Mouse (Mus musculus): ENCODE results near the gene Cuedc2. TPM values are rescaled to one million over a fixed set of nuclear protein-coding genes. Genes with fewer than 3 reads are reported as not detected.

Cuedc2 gene
- polyA plus RNA-seq, 1 experiment from 2014 or later = 359 TPM

DNA sequence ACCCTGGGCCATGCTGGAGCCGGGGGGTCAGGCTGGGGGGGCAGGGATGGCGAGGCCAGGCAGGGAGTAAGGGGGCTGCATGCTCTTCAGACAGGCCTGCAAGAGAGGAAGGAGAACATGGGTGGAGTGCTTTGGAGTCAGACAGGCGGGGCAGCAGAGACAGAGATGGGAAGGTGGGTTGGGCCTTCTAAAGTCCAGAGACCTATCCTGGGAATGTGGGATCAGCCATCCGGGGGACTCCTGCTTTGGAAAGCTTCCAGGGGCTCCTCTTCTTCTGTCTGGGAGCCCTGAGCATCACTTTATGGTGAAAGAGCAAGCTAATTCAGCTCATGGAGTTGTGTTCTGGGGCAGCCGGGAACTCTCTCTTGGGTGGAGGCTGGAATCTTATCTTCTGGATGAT, 13.6 kb downstream of the Cuedc2 start:
- peaks cover 50% of the 10 kb centered on the region for H3K4me1 ChIP-seq (ENCODE audit: control insufficient read depth, insufficient read depth, low read length)
- no peak overlapping the region for H3K27ac ChIP-seq (ENCODE audit: low read depth, low read length)
- H3K4me2 ChIP-seq (ENCODE audit: low read depth, low read length) = peak overlapping the region; percentile 99
- H3K9me3 ChIP-seq (ENCODE audit: control insufficient read depth, low read length) = no peaks in the 10 kb centered on the region
- peaks cover 2% of the 10 kb centered on the region; the same call in 1 of the 2 replicates for H3K27me3 ChIP-seq (ENCODE audit: control insufficient read depth, insufficient read depth, low read length)
- ATAC-seq (ENCODE audit: low read depth) = no peak
- 74% methylated on average over 5 of the region's 5 CpGs for WGBS
- H3K36me3 ChIP-seq (ENCODE audit: control insufficient read depth, insufficient read depth, low read length) = no peaks in the 10 kb centered on the region
- H3K4me3 ChIP-seq (ENCODE audit: low read depth, low read length) = peak overlapping the region; percentile 70
- 0 out of 2 replicates have a peak overlapping the region, but pooled peaks have one; percentile 21 for H3K9ac ChIP-seq (replicated peaks; ENCODE audit: low read depth, low read length)

DNA sequence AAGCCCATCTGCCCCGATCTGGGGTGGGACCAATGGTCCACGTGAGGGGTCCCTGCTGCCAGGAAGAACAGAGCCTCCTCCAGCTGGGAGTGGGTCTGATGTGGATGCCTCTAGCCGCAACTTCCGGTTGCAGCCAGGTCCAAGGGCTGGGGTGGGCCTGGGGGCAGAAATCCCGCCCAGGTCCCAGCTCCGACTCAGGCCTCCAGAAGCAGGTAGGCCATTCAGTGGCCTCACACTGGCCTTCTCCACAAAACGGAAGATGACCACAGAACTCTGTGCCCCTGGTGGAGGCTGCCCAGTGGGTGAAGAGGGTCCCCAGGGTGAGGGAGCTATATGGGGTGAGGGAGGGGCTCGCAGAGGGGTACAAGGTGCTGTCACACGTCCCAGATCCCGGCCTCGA, 14.1 kb downstream of the Cuedc2 start:
- no peak overlapping the region for H3K27ac ChIP-seq (ENCODE audit: low read depth, low read length)
- peaks cover 2% of the 10 kb centered on the region; the same call in 1 of the 2 replicates for H3K27me3 ChIP-seq (ENCODE audit: control insufficient read depth, insufficient read depth, low read length)
- H3K4me1 ChIP-seq (ENCODE audit: control insufficient read depth, insufficient read depth, low read length) = peaks cover 45% of the 10 kb centered on the region
- H3K4me3 ChIP-seq (ENCODE audit: low read depth, low read length) = no peak overlapping the region
- WGBS = 64% methylated on average over 11 of the region's 11 CpGs
- H3K4me2 ChIP-seq (ENCODE audit: low read depth, low read length) = no peak overlapping the region
- ATAC-seq (ENCODE audit: low read depth) = no peak
- no peaks in the 10 kb centered on the region for H3K36me3 ChIP-seq (ENCODE audit: control insufficient read depth, insufficient read depth, low read length)
- H3K9me3 ChIP-seq (ENCODE audit: control insufficient read depth, low read length) = no peaks in the 10 kb centered on the region
- H3K9ac ChIP-seq (replicated peaks; ENCODE audit: low read depth, low read length) = no peak overlapping the region

DNA sequence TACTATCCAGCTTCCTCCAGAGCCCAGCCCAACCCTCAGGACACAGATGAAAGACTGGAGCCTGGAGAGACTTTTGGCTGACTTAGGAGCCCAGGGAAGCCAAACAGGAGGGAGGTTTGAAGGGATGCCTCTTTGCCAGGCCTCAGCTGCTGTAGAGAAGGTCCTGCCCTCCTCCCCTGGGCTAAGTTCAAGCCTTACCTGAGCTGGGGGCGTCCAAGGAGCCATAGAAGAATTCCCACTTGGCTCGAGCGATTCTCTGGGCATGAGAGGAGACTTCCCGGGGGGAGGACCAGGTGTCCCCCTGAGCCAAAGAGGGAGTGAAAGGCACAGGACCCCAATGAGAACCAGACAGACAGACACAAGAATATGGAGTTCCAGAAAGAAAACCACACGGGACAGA, 14.8 kb downstream of the Cuedc2 start:
- 70% methylated on average over 5 of the region's 5 CpGs for WGBS
- Histone ChIP-seq H3K4me3 (ENCODE audit: low read depth, low read length) (no peak overlapping the region), H3K36me3 (ENCODE audit: control insufficient read depth, insufficient read depth, low read length) (no peaks in the 10 kb centered on the region), H3K27ac (ENCODE audit: low read depth, low read length) (no peak overlapping the region), H3K4me1 (ENCODE audit: control insufficient read depth, insufficient read depth, low read length) (peaks cover 43% of the 10 kb centered on the region), H3K27me3 (ENCODE audit: control insufficient read depth, insufficient read depth, low read length) (peaks cover 2% of the 10 kb centered on the region; the same call in 1 of the 2 replicates), H3K4me2 (ENCODE audit: low read depth, low read length) (no peak overlapping the region), H3K9me3 (ENCODE audit: control insufficient read depth, low read length) (no peaks in the 10 kb centered on the region), H3K9ac (replicated peaks; ENCODE audit: low read depth, low read length) (no peak overlapping the region)
- ATAC-seq (ENCODE audit: low read depth) = no peak

DNA sequence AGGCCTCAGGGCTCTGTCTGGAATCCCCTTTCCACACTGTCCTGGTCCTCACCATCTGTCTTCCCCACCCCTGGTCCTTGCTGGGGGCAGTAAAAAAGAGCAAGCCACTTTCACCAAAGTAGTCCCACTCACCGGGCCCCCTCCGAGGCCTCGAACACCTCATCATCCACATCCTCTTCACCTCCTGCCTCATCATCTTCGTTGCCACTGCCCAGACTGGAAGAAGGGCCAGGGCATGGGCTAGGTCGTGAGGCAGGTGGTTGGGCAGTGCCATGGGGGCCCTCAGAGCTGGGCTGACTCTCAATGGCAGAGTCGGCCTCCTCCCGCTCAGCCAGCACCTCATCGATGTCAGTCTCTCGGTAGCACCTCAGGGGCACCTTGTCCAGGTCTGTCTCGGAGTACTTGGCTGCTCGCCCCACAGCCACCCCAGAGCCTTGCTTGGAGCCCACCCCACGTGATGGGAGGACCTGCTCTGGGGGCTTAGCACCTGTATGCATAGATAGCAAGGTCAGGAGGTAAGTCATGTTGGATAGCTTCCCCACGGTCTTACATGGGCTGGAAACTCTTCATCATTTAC, 15.4 kb downstream of the Cuedc2 start:
- Histone ChIP-seq H3K9me3 (ENCODE audit: control insufficient read depth, low read length) (no peaks in the 10 kb centered on the region), H3K9ac (replicated peaks; ENCODE audit: low read depth, low read length) (0 out of 2 replicates have a peak overlapping the region, but pooled peaks have one; percentile 25), H3K36me3 (ENCODE audit: control insufficient read depth, insufficient read depth, low read length) (no peaks in the 10 kb centered on the region), H3K4me2 (ENCODE audit: low read depth, low read length) (no peak overlapping the region), H3K27ac (ENCODE audit: low read depth, low read length) (no peak overlapping the region), H3K4me1 (ENCODE audit: control insufficient read depth, insufficient read depth, low read length) (peaks cover 47% of the 10 kb centered on the region), H3K4me3 (ENCODE audit: low read depth, low read length) (no peak overlapping the region), H3K27me3 (ENCODE audit: control insufficient read depth, insufficient read depth, low read length) (peaks cover 2% of the 10 kb centered on the region)
- ATAC-seq (ENCODE audit: low read depth) = no peak
- 80% methylated on average over 13 of the region's 13 CpGs for WGBS

GRCm38 (mm10) chr19:46322144-46322995, 16.1 kb downstream of the Cuedc2 start:
- no peaks in the 10 kb centered on the region for H3K36me3 ChIP-seq (ENCODE audit: control insufficient read depth, insufficient read depth, low read length)
- peak overlapping the region; percentile 11; the same call in 1 of the 2 replicates for H3K4me2 ChIP-seq (ENCODE audit: low read depth, low read length)
- H3K4me1 ChIP-seq (ENCODE audit: control insufficient read depth, insufficient read depth, low read length) = peaks cover 48% of the 10 kb centered on the region
- 0 out of 2 replicates have a peak overlapping the region, but pooled peaks have one; percentile 16 for H3K9ac ChIP-seq (replicated peaks; ENCODE audit: low read depth, low read length)
- 60% methylated on average over 11 of the region's 11 CpGs for WGBS
- peak overlapping the region; percentile 62 for H3K27ac ChIP-seq (ENCODE audit: low read depth, low read length)
- no peaks in the 10 kb centered on the region for H3K9me3 ChIP-seq (ENCODE audit: control insufficient read depth, low read length)
- ATAC-seq (ENCODE audit: low read depth) = no peak
- no peak overlapping the region for H3K4me3 ChIP-seq (ENCODE audit: low read depth, low read length)
- peaks cover 6% of the 10 kb centered on the region for H3K27me3 ChIP-seq (ENCODE audit: control insufficient read depth, insufficient read depth, low read length)

GRCm38 (mm10) chr19:46321101-46321943, 17.2 kb downstream of the Cuedc2 start:
- 20% methylated on average over 6 of the region's 6 CpGs for WGBS
- ATAC-seq (ENCODE audit: low read depth) = peak; percentile 57
- Histone ChIP-seq H3K4me1 (ENCODE audit: control insufficient read depth, insufficient read depth, low read length) (peaks cover 51% of the 10 kb centered on the region), H3K4me3 (ENCODE audit: low read depth, low read length) (no peak overlapping the region), H3K36me3 (ENCODE audit: control insufficient read depth, insufficient read depth, low read length) (no peaks in the 10 kb centered on the region), H3K9me3 (ENCODE audit: control insufficient read depth, low read length) (no peaks in the 10 kb centered on the region), H3K27me3 (ENCODE audit: control insufficient read depth, insufficient read depth, low read length) (peaks cover 17% of the 10 kb centered on the region), H3K4me2 (ENCODE audit: low read depth, low read length) (peak overlapping the region; percentile 11; the same call in 1 of the 2 replicates), H3K9ac (replicated peaks; ENCODE audit: low read depth, low read length) (no peak overlapping the region), H3K27ac (ENCODE audit: low read depth, low read length) (peak overlapping the region; percentile 62; the same call in 1 of the 2 replicates)

GRCm38 (mm10) chr19:46320076-46320785, 18.3 kb downstream of the Cuedc2 start:
- no peak for ATAC-seq (ENCODE audit: low read depth)
- peaks cover 49% of the 10 kb centered on the region for H3K4me1 ChIP-seq (ENCODE audit: control insufficient read depth, insufficient read depth, low read length)

GRCm38 (mm10) chr19:46318586-46319378, 19.7 kb downstream of the Cuedc2 start:
- ATAC-seq (ENCODE audit: low read depth) = peak; percentile 18
- H3K9ac ChIP-seq (replicated peaks; ENCODE audit: low read depth, low read length) = no peak overlapping the region; the same call in 1 of the 2 replicates
- WGBS = 11% methylated on average over 16 of the region's 16 CpGs

More at GRCm38 (mm10) chr19:46320076-46320785, 18.3 kb downstream of the Cuedc2 start:
- no peak overlapping the region for H3K9ac ChIP-seq (replicated peaks; ENCODE audit: low read depth, low read length)
- H3K4me3 ChIP-seq (ENCODE audit: low read depth, low read length) = no peak overlapping the region
- no peak overlapping the region for H3K4me2 ChIP-seq (ENCODE audit: low read depth, low read length)
- peaks cover 26% of the 10 kb centered on the region for H3K27me3 ChIP-seq (ENCODE audit: control insufficient read depth, insufficient read depth, low read length)
- no peak overlapping the region for H3K27ac ChIP-seq (ENCODE audit: low read depth, low read length)
- 83% methylated on average over 8 of the region's 8 CpGs for WGBS
- no peaks in the 10 kb centered on the region for H3K9me3 ChIP-seq (ENCODE audit: control insufficient read depth, low read length)
- H3K36me3 ChIP-seq (ENCODE audit: control insufficient read depth, insufficient read depth, low read length) = no peaks in the 10 kb centered on the region

More at GRCm38 (mm10) chr19:46318586-46319378, 19.7 kb downstream of the Cuedc2 start:
- H3K27ac ChIP-seq (ENCODE audit: low read depth, low read length) = no peak overlapping the region
- H3K36me3 ChIP-seq (ENCODE audit: control insufficient read depth, insufficient read depth, low read length) = no peaks in the 10 kb centered on the region
- peaks cover 46% of the 10 kb centered on the region for H3K4me1 ChIP-seq (ENCODE audit: control insufficient read depth, insufficient read depth, low read length)
- peak overlapping the region; percentile 50 for H3K4me3 ChIP-seq (ENCODE audit: low read depth, low read length)
- no peaks in the 10 kb centered on the region for H3K9me3 ChIP-seq (ENCODE audit: control insufficient read depth, low read length)
- peak overlapping the region; percentile 84 for H3K4me2 ChIP-seq (ENCODE audit: low read depth, low read length)
- H3K27me3 ChIP-seq (ENCODE audit: control insufficient read depth, insufficient read depth, low read length) = peaks cover 36% of the 10 kb centered on the region
